Mouse (Mus musculus): ENCODE data around the gene Etv6.

DNA sequence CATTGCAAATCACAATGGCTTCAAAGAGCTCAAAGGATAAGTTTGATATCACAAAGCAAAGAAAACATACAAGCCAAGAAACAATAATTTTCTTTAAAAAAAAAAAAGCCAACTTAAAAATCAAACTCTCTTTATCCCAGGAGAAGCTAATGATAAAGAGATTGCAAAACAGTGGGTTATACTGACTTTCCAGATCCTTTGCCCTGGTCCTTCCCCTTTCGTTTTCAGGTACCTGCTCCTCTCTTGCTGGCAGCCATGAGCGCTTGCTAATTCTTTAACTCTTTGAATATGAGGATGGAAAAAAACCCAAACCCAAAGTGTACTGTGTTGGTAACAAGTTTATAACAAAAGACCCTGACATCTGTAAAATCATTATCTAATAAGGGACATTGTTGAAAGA is 38.0 kb upstream of the Etv6 start:
- no peak for TF ChIP-seq CTCF (IDR thresholded peaks at IDR 0.05; ENCODE audit: borderline replicate concordance, extremely low read depth, insufficient read depth, insufficient read length)
- TF ChIP-seq POLR2A (IDR thresholded peaks at IDR 0.05; ENCODE audit: borderline replicate concordance, extremely low read depth, insufficient read depth, insufficient read length, poor library complexity, severe bottlenecking) = no peak
